ENCODE assay signal across 9 mouse cellular contexts in the genomic region with DNA sequence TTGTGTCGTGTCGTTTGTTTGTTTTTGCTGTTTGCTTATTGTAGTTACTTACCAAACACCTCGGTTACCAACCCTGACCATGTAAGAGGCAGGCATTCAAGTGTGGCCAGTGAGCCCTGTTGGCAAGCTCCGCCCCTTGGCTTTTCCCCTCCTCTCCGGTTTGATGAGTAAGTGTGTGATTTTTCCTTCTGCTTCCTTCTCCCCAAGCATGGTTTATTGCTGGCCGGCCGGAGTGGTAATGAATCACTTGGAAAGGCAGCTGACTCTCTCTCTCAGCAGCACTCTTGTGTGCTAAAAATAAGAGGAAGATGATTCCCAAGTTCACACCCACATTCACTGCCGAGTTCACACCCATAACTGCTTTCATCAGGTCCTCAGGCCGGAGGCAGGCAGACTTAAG. TPM values are rescaled to one million over a fixed set of nuclear protein-coding genes. Genes with fewer than 3 reads are reported as not detected.
DNase-seq lines count a peak whose midpoint lies in the region; ATAC-seq lines count a peak whose summit lies in the region.
"Had no signal": no experiment of that assay in that cellular context is flagged by ENCODE, and none has a peak within 500 bp of the region (broad histone marks: within the 10 kb centered on the region; RNA-seq: fewer than 3 reads in every experiment).

No protein-coding gene starts in this region.

- peak; percentile 43 to 57 for DNase-seq in cerebellum, postnatal 36 days
- no peak for DNase-seq in cerebellum, adult 11-12 months
- DNase-seq in fibroblast of lung, adult 2 months (ENCODE audit: low read depth), result peak; percentile 98
- DNase-seq in kidney, adult 18-20 months, result peak; percentile 80
- peak; percentile 48 for DNase-seq in lung, postnatal 14 days
- DNase-seq in thymus, postnatal 36 days, result no peak
- DNase-seq in forebrain, embryonic 14.5 days (ENCODE audit: low spot score), result no peak
- DNase-seq in cerebellum, adult 9-11 months, result no peak

- no peaks in the 10 kb centered on the region for H3K9me3 ChIP-seq in forebrain, embryonic 14.5 days (replicated peaks; ENCODE audit: control insufficient read depth, low read length)

- peaks cover 5% of the 10 kb centered on the region; the same call in 1 of the 2 replicates for H3K4me1 ChIP-seq in forebrain, embryonic 14.5 days (ENCODE audit: control insufficient read depth, insufficient read depth, low read length)

- WGBS in forebrain, embryonic 14.5 days, result 87% methylated on average over 9 of the region's 9 CpGs

- H3K27ac ChIP-seq in forebrain, embryonic 14.5 days (ENCODE audit: low read depth, low read length), result no peak overlapping the region

- H3K27me3 ChIP-seq in forebrain, embryonic 14.5 days (replicated peaks; ENCODE audit: control insufficient read depth, insufficient read depth, low read length), result 0 out of 2 replicates have a peak, but pooled peaks cover 6% of the 10 kb centered on the region

- no peak overlapping the region for H3K9ac ChIP-seq in forebrain, embryonic 14.5 days (ENCODE audit: low read length)

- H3K4me3 ChIP-seq in forebrain, embryonic 14.5 days (ENCODE audit: low read depth, low read length), result no peak overlapping the region
- H3K4me3 ChIP-seq: erythroblast, embryonic 14.5 days had no signal

- H3K4me2 ChIP-seq in forebrain, embryonic 14.5 days (ENCODE audit: low read length), result no peak overlapping the region

- no peak for ATAC-seq in forebrain, embryonic 14.5 days

- no peaks in the 10 kb centered on the region for H3K36me3 ChIP-seq in forebrain, embryonic 14.5 days (ENCODE audit: control insufficient read depth, insufficient read depth, low read length)

RNA-seq across cellular contexts. Expression of a gene that starts 15.4 kb away (rescaled TPM):
- polyA plus RNA-seq in forebrain, embryonic 14.5 days (2014; fragmentation: Nextera tagmentation; extraction: Ambion mirVana), result 36.2 and 41.6 TPM in 2 replicates

Comparison
In these comparisons a context has a peak if more than half of its experiments do, and no peak if none do; other contexts are left out.
1. DNase-seq: peak in cerebellum, postnatal 36 days (2 of 2), fibroblast of lung, adult 2 months (single experiment), kidney, adult 18-20 months (single experiment) and lung, postnatal 14 days (single experiment); none in cerebellum, adult 11-12 months (single experiment), thymus, postnatal 36 days (0 of 2), forebrain, embryonic 14.5 days (single experiment) and cerebellum, adult 9-11 months (single experiment).